Comparison of ENCODE assay signal across 17 mouse cellular contexts in the genomic region with DNA sequence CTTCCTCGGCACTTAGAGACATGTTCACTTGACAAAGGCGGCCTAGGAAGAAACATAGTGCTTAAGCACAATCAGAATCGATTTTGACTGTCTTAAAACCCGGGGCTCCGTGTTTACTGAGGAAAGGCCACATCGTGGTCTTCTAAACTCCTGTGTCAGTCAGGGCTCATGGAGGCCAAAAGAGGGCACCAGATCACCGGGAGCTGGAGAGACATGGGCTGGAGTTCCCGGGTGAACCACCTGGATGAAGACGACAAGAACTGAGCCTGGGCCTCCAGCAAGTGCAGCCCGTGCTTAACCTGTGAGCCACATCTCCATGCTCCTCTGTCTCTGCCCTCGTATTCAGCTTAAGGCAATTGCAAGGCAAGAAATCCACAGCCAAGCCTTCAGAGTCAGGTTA.
A peak's percentile ranks its signal among the peaks of the same experiment; 100 is the strongest.
DNase-seq lines count a peak whose midpoint lies in the region; ATAC-seq and TF ChIP-seq lines count a peak whose summit lies in the region.
"Had no signal": no experiment of that assay in that cellular context is flagged by ENCODE, and none has a peak within 500 bp of the region (broad histone marks: within the 10 kb centered on the region; RNA-seq: fewer than 3 reads in every experiment).

No protein-coding gene starts in this region.

- H3K4me1 ChIP-seq in limb, embryonic 15.5 days = peaks cover 31% of the 10 kb centered on the region
- peaks cover 38% of the 10 kb centered on the region for H3K4me1 ChIP-seq in limb, embryonic 10.5 days
- H3K4me1 ChIP-seq in stomach, embryonic 16.5 days (ENCODE audit: control insufficient read depth, insufficient read depth, low read length) = peaks cover 25% of the 10 kb centered on the region

- H3K27me3 ChIP-seq in limb, embryonic 15.5 days = no peaks in the 10 kb centered on the region
- no peaks in the 10 kb centered on the region for H3K27me3 ChIP-seq in limb, embryonic 10.5 days (ENCODE audit: low read depth, poor library complexity, severe bottlenecking)
- H3K27me3 ChIP-seq in stomach, embryonic 16.5 days (ENCODE audit: control insufficient read depth, insufficient read depth, low read length) = no peaks in the 10 kb centered on the region
- H3K27me3 ChIP-seq: heart, embryonic 15.5 days; hindbrain, embryonic 12.5 days; intestine, embryonic 15.5 days; liver, embryonic 15.5 days had no signal

- peak overlapping the region; percentile 48 for H3K27ac ChIP-seq in gastrocnemius, adult 2 months
- peak overlapping the region; percentile 58 for H3K27ac ChIP-seq in limb, embryonic 15.5 days
- H3K27ac ChIP-seq in limb, embryonic 10.5 days = no peak overlapping the region
- H3K27ac ChIP-seq in stomach, embryonic 16.5 days (ENCODE audit: low read length) = peak overlapping the region; percentile 7; the same call in 1 of the 2 replicates
- H3K27ac ChIP-seq: forebrain, embryonic 13.5 days; heart, embryonic 15.5 days; hindbrain, embryonic 12.5 days; intestine, embryonic 15.5 days; liver, embryonic 15.5 days had no signal

- ATAC-seq in limb, embryonic 15.5 days (ENCODE audit: insufficient number of reproducible peaks, low FRiP score, low TSS enrichment, low read depth) = no peak
- no peak for ATAC-seq in stomach, embryonic 16.5 days (ENCODE audit: insufficient read depth, low FRiP score)
- ATAC-seq in erythroid progenitor cell, adult 5-6 weeks (replicated peaks; ENCODE audit: low FRiP score, poor library complexity, severe bottlenecking) = no peak
- ATAC-seq: forebrain, embryonic 13.5 days; intestine, embryonic 15.5 days had no signal

- no peaks in the 10 kb centered on the region for H3K36me3 ChIP-seq in limb, embryonic 15.5 days
- H3K36me3 ChIP-seq in limb, embryonic 10.5 days = peaks cover 12% of the 10 kb centered on the region
- no peaks in the 10 kb centered on the region for H3K36me3 ChIP-seq in stomach, embryonic 16.5 days (ENCODE audit: control insufficient read depth, insufficient read depth, low read length)
- H3K36me3 ChIP-seq: G1E; heart, embryonic 15.5 days; hindbrain, embryonic 12.5 days; intestine, embryonic 15.5 days; liver, embryonic 15.5 days had no signal

- H3K4me2 ChIP-seq in limb, embryonic 15.5 days = no peak overlapping the region
- H3K4me2 ChIP-seq in stomach, embryonic 16.5 days (ENCODE audit: low read depth, low read length) = no peak overlapping the region
- H3K4me2 ChIP-seq: forebrain, embryonic 13.5 days; heart, embryonic 15.5 days; hindbrain, embryonic 12.5 days; intestine, embryonic 15.5 days; liver, embryonic 15.5 days had no signal

- H3K4me3 ChIP-seq in gastrocnemius, adult 2 months = no peak overlapping the region
- H3K4me3 ChIP-seq in limb, embryonic 15.5 days = no peak overlapping the region
- no peak overlapping the region for H3K4me3 ChIP-seq in limb, embryonic 10.5 days
- H3K4me3 ChIP-seq in stomach, embryonic 16.5 days (replicated peaks; ENCODE audit: low read length) = no peak overlapping the region
- H3K4me3 ChIP-seq: forebrain, embryonic 13.5 days; heart, embryonic 15.5 days; hindbrain, embryonic 12.5 days; intestine, embryonic 15.5 days; liver, embryonic 15.5 days had no signal

- intact Hi-C loops in gastrocnemius, adult 2 months (cut with DNase I) = no loop called here
- intact Hi-C loops in gastrocnemius, postnatal 14 days (cut with DNase I; ENCODE audit: low total_unique reads) = no loop called here

- H3K9me3 ChIP-seq in limb, embryonic 15.5 days = no peaks in the 10 kb centered on the region
- no peaks in the 10 kb centered on the region for H3K9me3 ChIP-seq in limb, embryonic 10.5 days (replicated peaks)
- H3K9me3 ChIP-seq in stomach, embryonic 16.5 days (replicated peaks; ENCODE audit: control insufficient read depth, low read length) = no peaks in the 10 kb centered on the region
- H3K9me3 ChIP-seq: forebrain, embryonic 13.5 days; heart, embryonic 15.5 days; hindbrain, embryonic 12.5 days; intestine, embryonic 15.5 days; liver, embryonic 15.5 days had no signal

- H3K9ac ChIP-seq in limb, embryonic 15.5 days = no peak overlapping the region
- H3K9ac ChIP-seq in stomach, embryonic 16.5 days (ENCODE audit: low read length) = no peak overlapping the region; the same call in 1 of the 2 replicates
- H3K9ac ChIP-seq: forebrain, embryonic 13.5 days; heart, embryonic 15.5 days; hindbrain, embryonic 12.5 days; intestine, embryonic 15.5 days; liver, embryonic 15.5 days had no signal

- no peak for TF ChIP-seq CTCF in gastrocnemius, adult 2 months (IDR thresholded peaks at IDR 0.05)

- WGBS in limb, embryonic 15.5 days = 66% methylated on average over 11 of the region's 11 CpGs
- WGBS in limb, embryonic 10.5 days = 89% methylated on average over 11 of the region's 11 CpGs
- 60% methylated on average over 11 of the region's 11 CpGs for WGBS in stomach, embryonic 16.5 days

- no peak for DNase-seq in gastrocnemius, adult 2 months
- no peak for DNase-seq in gastrocnemius, postnatal 14 days
- DNase-seq in limb, embryonic 10.5 days (ENCODE audit: low spot score) = no peak
- peak; percentile 20 for DNase-seq in brain, adult 2 months (ENCODE audit: low read depth, low spot score)
- no peak for DNase-seq in layer of hippocampus, adult 9-11 months
- DNase-seq: adrenal gland, postnatal 10 days; heart, adult 18-20 months; layer of hippocampus, postnatal 36 days had no signal
